Mouse (Mus musculus): Measurements from ENCODE around the gene Rbm33. TPM values are rescaled to one million over a fixed set of nuclear protein-coding genes. Genes with fewer than 3 reads are reported as not detected.

Rbm33 gene
- total RNA-seq, 2 experiments from 2014 or later: 35.4 TPM

DNA sequence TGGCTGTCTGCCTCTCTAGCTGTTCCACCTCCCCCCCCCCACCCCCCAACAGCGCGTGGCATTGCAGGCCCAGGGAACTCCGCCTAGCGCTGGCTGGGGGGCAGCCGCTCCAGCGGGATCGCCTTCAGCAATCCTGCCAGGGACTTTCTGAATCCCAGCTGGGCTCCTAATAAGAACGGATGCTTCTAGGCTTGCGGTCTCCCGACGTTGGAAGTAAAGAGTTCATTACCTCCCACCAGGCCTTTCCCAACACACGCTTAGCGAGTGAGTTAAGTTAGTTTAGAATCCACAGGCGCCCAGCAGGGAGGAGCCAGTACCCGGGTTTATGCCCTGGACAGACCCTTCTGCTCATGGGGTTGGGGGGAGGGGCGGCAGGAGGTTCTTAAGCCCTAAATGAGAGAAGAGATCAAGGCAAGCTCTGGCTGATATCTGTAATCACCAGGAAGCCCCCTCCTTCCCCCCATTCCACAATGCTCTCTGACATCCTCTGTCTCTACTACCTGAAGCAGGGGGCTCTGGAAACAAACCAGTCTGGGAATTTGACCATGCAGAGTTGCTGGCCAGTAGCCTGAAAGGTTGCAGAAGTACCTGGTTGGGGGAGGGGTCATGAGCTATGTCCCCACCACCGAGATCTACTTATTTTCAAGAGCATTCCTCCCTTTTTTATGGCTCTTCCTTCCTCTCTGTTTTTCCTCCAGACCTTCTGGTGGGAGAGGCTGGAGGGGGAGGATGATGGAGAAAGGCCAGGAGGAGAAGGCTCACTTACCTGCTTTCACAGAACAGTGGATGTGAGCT lies 143.8 kb downstream of the Rbm33 start:
- no peak for ATAC-seq (replicated peaks; ENCODE audit: poor library complexity)

DNA sequence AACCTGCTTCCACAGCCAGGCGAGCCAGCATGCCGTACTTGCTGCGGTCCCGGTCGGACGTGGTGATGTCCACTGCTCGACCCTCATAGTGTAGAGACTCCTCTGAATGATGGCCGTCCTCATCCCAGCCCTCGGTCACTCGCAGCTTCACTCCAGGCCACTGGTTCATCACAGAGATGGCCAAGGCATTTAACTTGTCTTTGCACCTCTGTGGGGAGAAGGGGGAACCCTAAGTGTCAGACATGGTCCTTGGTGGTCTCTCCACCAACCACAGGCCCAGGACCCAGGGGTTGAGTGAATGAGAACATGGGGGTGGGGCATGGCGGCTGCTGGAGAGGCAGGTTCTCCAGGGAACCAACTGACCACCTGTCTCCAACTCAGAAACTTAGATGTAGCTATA lies 144.5 kb downstream of the Rbm33 start:
- no peak for ATAC-seq (replicated peaks; ENCODE audit: poor library complexity)

DNA sequence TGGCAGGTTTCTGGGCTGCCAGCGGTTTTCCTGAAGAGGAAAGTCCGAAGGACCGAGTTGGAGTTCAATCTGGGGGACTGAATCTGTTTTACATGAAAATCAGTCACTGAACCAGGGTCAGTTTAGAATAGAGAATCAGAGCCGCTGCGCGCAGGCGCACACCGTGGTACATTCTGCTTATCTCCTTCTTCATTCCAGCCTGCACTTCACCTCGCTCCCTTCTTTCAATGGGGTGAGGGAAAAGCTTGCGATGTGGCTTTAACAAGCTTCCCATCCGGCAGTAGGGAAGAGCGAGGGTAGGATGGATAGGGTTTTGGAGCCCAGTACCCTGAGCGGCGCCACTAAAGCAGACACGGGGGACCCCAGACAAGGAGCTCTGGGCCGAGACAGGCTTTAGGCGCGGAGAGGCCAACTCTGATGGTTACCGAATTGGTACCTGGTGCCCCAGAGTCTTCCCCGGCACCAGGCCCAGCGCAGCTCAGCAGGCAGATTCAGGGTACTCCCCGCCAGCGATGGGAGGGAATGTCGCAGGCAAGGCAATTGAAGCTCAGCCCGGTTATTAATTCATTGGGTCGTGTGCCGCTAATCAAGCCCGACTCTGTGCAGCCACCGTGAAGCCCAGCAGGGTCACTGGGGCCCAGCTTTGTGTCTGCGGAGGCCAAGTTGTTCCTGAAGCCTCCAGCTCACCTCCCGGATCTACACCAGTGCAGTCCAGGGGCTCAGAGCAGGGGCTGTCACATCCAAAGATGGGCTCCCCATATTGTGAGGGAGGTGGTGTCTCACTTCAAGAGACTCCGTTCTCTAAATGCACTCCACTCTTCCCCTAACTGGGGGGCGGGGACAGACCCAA lies 146.0 kb downstream of the Rbm33 start:
- no peak for ATAC-seq (replicated peaks; ENCODE audit: poor library complexity)

DNA sequence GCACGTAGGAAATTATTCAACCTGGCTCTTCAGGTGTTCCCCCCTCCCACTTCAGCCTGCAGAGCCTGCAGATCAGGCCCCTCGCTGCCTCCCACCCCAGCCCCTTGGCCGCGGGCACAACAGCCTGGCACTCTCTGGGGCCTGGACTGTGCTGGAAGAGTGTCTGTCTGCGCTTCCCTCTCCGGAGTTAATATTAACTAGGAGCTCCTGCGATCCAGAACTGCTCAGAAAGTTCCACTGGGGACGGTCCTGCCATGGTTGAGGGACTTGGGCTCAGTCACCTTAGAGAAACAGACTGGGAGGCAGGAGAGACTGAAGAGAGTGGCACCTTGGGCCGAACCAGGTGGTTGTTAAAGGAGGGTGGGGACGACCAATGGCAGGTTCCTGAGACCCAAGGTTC lies 146.7 kb downstream of the Rbm33 start:
- no peak for ATAC-seq (replicated peaks; ENCODE audit: poor library complexity)

- no peak for ATAC-seq (replicated peaks; ENCODE audit: poor library complexity)
These were observed 147.6 kb downstream of the Rbm33 start for GRCm38 (mm10) chr5:28464361-28465098.

DNA sequence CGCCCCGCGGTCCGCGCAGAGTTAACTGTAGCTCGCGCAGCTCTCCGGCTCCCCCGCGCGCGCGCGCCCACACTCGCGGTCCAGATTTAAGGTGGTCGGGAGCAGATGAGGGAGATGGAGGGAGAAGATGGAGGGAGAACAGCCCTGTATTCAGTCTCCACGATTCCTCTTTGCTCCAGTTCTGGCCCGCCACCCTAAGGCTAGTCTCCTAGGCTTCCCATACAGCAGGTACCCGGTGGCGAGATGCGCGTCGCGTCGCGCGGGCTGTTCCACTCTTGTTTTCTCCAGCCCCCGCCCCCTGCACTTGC lies 148.1 kb downstream of the Rbm33 start:
- ATAC-seq (replicated peaks; ENCODE audit: poor library complexity): no peak

DNA sequence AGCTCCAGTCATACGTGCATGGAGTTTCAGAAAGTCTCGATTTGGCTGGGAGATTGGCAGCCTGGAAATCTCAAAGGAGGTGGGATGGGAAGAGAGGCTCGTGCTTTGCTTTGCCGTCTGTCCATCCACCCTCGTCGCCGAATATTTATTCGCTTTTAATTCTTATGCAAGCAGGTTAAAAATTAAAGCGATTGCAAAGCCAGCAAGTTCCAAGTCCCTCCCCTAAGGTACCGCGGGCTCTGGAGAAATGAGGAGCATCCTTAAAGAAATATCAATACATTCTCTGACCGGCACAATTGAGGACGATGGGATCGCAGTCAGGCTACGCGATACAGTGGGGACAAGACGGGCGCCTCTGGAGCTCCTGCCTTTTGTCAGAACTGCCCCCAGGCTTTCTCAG lies 148.6 kb downstream of the Rbm33 start:
- ATAC-seq (replicated peaks; ENCODE audit: poor library complexity): no peak

- ATAC-seq (replicated peaks; ENCODE audit: poor library complexity): no peak
These were observed 149.4 kb downstream of the Rbm33 start for GRCm38 (mm10) chr5:28466351-28466750.

- ATAC-seq (replicated peaks; ENCODE audit: poor library complexity): no peak
These were observed 149.9 kb downstream of the Rbm33 start, which contains the start of gene Shh for GRCm38 (mm10) chr5:28466760-28467306. Gene Shh (minus strand): TSS chr5:28467256.

Other genes starting within 250 kb of the Rbm33 start
- 16.5 and 19.3 TPM in 2 replicates for gene Insig1, start 245.8 kb upstream of the Rbm33 start, total RNA-seq (2015)
- 20.2 and 27.8 TPM in 2 replicates for gene Insig1, start 245.8 kb upstream of the Rbm33 start, total RNA-seq (2017)
- not detected in 2 replicates for gene En2, start 151.4 kb upstream of the Rbm33 start, total RNA-seq (2015)
- not detected in 2 replicates for gene En2, start 151.4 kb upstream of the Rbm33 start, total RNA-seq (2017)
- gene Cnpy1, start 71.3 kb upstream of the Rbm33 start, total RNA-seq (2015): not detected in 2 replicates
- gene Cnpy1, start 71.3 kb upstream of the Rbm33 start, total RNA-seq (2017): not detected in 2 replicates
- gene Shh, start 150.1 kb downstream of the Rbm33 start, total RNA-seq (2015): not detected in 2 replicates
- not detected in 2 replicates for gene Shh, start 150.1 kb downstream of the Rbm33 start, total RNA-seq (2017)

Data from megakaryocyte progenitor cell, adult 5-6 weeks (primary cell).